Mouse (Mus musculus) gastrocnemius, postnatal 4 days (tissue): ENCODE data around the gene Axin2. TPM values are rescaled to one million over a fixed set of nuclear protein-coding genes. Genes with fewer than 3 reads are reported as not detected.

Experiments used
- DNase-seq, 2 experiments: peaks; one replicate each; pipeline ENCODE4 v3.0.0; 2021 to 2022; ENCODE audit warnings: low spot score in 2 of 2, mixed read lengths in 2 of 2
- total RNA-seq, 2 experiments: library from RNA; stranded (reverse); gene quantifications; 2 replicates each; pipeline ENCODE4 v1.2.3; 2021

Gene Axin2
- total RNA-seq, 2 experiments from 2014 or later, result 24.5 to 26.8 TPM

DNA sequence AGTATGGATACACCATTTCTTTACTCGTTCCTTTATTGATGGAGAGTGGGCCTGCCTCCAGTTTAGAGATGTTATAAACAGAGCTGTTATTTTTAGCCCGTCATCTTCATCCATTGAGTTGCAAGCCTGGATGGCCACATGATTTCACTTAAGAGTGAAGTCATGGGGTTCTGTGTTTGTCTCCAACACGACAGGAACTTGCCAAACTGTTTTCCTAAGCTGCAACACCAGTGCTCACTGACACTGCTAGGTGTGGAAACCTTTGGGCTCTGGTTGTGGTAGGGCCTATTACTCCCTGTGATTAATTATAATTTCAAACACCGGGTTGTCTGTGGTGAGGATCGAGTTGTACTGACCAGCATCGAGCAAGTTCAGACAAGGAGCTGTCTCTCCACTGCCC, 45.6 kb downstream of the Axin2 start:
- no peak for DNase-seq

- no peak for DNase-seq
Observed at GRCm38 (mm10) chr11:108973459-108973858, 53.3 kb downstream of the Axin2 start.

DNA sequence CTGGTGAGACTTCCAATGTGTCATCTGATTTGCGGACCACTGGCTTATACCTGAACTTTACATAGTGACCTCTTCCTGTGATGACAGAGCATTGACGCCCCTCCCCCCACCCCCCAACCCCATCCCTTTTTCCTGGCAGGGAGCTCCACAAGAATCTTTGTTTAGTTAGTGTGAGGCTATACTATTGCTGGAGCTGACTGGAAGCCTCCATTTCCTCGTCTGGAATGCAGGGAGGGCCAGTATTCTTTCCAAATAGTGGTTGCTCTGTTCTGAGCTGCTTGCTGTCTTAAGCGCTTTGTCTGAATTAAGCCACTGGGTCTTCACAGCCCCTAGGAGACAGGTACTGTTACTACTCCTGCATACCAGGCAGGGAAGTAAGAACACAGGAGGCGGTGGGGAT, 53.7 kb downstream of the Axin2 start:
- DNase-seq, result no peak

DNA sequence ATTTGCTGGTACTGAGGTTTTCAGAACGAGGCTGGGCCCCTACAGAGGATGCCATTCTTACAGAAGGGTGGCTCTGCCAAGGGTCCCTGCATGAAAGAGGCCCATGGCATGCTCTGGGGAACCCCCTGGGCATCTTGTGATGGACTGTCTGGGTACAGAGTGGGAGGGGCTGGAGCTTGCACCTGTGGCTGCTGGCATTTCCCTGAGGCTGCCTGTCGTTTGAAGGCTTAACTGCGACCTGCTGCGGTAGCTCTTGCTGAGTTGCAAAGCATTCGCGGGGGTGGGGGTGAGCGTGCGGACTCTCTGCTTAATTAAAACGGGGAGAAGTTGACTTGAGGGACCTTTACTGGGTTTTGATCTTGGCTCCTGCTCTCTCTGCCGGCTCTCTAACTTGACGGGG, 55.4 kb downstream of the Axin2 start:
- DNase-seq, result no peak

- no peak for DNase-seq
Observed at GRCm38 (mm10) chr11:108980530-108980929, 60.4 kb downstream of the Axin2 start.

- no peak for DNase-seq
Observed at GRCm38 (mm10) chr11:108981012-108981411, 60.9 kb downstream of the Axin2 start.

DNA sequence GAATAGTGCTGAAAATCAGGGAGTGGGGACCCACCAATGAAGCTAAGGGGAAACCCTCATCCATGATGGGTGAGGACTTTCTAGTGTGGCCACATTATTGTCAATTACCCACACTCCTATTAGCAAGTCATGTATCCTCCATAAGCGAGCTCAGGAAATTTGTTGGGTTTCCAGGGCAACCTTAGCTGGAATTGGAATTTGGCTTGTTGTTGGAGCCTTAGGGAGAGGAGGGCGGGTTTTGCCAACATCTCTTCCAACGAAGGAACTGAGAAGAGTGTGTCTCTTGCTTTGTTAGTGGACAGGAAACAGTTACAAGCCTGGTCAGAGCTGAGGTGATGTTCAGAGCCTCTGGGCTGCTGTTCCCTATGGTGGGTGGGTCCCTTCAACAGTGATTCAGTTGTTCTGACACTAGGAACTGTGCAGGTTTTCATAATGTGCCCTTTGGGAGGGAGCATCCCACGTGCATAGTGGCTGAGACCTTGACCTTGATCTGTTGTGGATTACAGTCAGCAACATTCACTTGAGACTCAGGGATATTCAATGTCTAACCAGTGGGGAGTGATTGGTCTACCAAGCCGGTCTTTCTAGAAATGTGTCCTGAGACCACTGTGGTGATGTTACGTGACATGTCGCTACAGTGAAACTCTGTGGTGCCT, 63.4 kb downstream of the Axin2 start:
- no peak for DNase-seq

DNA sequence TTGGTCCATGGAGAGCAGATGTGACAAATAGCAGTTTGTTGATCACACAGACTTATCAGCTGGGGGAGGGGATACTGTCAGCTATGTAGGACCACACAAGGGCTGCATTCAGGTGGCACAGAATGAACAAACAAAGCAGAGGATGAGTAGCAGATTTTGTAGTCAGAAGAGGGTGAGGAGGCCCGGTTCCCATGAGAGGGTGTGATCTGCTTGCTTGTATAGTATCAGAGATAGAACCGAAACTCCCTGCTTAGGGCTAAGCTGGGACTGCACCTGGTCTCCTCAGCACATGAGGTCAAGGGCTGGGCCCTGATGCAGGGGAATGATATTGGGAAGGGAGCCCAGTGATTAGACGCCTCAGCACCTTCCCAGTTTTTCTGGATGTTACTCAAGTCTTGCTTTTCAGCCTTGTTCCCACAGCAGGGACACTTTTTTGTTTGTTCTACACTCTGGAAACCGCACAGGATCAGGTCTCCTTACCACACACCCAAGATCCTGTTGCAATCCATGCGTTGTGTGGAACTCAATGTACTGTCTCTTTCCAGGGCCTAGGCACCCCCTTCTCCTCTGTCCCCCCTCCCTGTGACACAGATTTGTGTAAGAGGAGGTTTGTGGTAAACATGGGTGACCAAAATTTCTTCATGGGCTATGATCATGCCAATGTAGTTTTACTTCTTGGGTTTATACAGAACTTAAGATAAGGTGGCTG, 64.7 kb downstream of the Axin2 start:
- DNase-seq, result no peak

DNA sequence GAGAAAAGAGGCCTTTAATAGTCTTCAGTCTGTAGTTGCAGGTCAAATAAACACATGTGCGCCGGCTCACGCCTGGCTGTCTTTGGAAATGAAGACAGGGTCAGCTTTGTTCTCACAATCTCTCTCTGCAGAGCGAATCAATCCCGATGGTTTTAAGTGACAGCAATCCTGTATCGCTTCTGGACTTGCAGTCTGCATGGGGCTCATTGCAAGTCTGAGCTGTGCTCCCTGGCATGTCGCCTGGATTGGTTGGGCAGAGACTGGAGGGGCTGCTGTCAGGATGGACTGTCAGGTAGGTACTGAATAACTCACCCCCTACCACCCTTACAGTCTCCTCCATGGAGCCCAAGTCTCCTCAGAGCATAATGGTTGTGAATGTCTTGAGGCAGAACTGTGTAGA, 65.7 kb downstream of the Axin2 start:
- no peak for DNase-seq

GRCm38 (mm10) chr11:108987226-108987625, 67.1 kb downstream of the Axin2 start:
- DNase-seq, result no peak

- DNase-seq, result no peak
Observed at GRCm38 (mm10) chr11:108987705-108988104, 67.6 kb downstream of the Axin2 start.

DNA sequence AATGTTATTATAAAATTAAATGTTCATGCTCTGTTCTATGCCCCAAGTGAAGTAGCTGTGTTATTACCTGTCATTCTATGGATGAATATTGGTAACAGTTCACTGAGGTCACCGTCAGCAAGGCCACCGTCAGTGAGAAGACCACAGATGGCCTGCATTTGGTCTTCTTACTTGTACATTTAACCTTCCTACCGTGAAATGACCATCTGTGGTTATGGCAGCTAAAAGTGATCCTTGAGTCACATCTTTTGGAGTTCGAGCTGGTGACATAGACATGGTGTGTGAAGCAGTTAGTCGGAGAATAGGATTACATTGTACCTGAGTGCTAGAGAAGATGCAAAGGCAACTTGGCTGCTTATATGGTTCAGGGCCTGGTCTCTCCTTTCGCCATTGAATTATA, 68.1 kb downstream of the Axin2 start:
- DNase-seq, result no peak

DNA sequence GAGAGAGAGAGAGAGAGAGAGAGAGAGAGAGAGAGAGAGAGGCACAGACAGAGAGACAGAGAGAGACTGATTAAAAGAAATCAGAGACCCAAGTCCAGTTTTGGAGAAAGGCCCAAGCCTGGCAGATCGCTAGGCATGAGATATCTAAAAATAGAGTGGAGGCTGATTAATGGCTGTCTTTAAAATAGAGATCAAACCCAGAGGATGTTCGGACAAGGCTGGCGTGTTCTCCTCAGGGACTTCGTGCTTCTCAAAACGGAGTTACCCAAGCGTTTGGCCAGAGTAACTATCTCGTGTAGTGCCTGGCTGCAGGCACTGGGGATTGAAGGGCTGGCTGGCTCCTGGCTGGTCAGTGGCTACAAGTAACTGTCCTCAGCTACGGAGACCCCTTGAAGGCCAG, 69.8 kb downstream of the Axin2 start:
- DNase-seq, result no peak

- no peak for DNase-seq
Observed at GRCm38 (mm10) chr11:108993414-108993813, 73.3 kb downstream of the Axin2 start.

DNA sequence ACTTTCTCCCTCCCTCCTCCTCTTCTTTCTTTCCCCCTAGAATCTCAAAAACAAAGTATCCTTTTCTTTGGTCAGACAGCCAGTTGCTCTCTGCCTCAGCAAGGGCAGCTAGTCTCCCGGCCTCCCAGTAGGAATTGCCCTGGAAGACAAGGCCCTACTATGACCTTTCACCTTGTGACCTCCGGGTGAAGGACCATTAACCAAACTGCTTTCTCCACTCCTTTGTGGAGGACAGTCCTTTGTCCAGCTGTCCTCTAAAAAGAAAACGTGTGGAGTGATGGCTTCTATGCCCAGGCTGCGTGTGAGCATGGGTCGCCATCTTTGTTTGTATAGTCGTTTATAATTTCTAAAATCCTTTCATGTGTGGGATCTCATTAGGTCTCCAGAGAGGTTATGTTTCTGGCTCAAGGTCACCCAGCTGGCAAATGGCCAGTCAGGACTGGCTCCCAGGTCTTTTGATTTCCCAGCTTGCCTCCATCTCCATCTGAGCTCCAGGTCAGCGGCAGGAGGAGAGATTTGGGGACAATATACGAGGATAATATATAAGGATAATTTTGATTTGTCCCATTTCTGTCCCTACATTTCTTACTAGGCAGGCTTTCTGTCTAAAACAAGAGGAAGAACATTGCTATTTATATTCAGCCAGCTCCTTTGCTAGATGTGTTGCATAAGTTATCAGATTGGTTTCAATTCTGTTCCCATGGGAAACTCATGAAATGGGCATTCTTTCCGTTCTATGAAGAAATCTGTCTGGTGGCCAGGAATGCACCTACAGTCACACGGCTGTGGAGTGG, 75.2 kb downstream of the Axin2 start:
- no peak for DNase-seq

DNA sequence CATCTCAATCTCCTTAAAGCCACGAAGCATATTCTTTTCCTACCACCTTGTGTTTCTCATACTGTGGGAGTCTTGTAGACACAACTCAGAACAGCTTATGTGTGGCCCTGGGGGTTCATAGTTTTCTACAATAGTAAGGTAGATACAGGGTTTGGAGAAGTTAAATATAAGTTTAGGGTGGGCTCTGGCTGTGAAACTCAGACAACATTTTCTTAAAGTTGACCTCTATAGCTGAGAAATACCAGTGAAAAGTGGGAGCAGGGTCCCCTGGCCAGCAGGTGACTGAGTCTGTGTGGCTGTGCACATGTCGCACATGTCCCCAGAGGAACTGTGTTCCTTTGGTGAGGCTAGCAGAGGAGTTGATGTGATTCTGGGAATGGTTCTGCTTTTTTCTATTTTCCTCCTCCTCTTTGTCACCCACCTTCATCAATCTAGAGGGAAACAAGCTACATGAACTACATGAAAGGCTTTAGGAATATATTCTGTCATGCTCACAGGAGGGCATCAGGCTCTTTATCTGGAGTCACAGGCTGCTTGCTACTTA, 75.9 kb downstream of the Axin2 start:
- no peak for DNase-seq

GRCm38 (mm10) chr11:108997816-108998215, 77.7 kb downstream of the Axin2 start:
- no peak for DNase-seq

Other genes starting within 250 kb of the Axin2 start
- gene E030025P04Rik, start 224.0 kb downstream of the Axin2 start, total RNA-seq, result not detected